Mouse (Mus musculus) 3134 (cell line): ENCODE results near the gene Acta1.
A peak's percentile ranks its signal among the peaks of the same experiment; 100 is the strongest.

Source experiments
- DNase-seq: peaks from one replicate; pipeline ENCODE4 v3.0.0-alpha.2; 2011; ENCODE audit warnings: low spot score; ENCODE audit not compliant: insufficient read length; ENCODE audit errors: extremely low read depth

The Acta1 gene

GRCm38 (mm10) chr8:123894502-123895097 lies at the start of gene Acta1:
Acta1 (minus strand) TSS chr8:123894751.
- DNase-seq: no peak

- DNase-seq: no peak
Observed at GRCm38 (mm10) chr8:123929026-123929425, 34.5 kb upstream of the Acta1 start.

DNA sequence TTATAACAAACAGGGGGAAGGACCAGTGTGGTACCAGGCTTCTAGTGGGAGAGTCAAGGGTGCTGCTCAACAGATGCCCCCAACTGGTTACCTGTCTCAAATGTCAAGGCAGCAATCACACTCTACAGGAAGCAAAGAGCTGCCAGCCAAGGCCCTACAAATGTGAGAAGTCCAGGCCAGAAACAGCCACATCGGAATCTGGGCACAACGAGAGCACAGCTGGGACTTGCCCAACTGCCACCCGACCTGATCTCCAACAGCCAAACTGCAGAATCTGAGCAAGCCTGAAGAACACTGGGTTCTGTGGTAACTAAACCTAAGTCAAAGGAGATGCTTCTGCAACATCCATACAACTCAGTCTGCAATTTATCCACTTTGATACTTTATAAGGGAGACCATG lies 31.1 kb upstream of the Acta1 start:
- DNase-seq: no peak

DNA sequence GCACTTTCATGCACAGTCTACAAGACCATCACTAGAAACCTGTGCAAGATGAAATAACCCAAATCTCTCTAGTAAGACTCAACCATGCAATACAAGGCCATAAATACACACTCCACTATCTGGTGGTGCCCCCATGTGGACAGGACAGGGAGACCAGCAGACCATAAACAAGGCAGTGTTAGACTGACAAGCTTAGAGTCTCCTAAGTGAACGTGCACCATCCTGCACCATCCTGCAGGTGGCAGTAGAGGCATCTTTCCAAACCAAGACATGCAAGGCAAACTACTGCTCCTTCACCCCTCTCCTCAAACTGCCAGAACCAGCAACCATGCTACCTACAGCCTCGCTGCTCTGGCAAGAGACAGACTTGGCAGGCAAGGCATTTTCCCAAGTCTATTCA lies 30.2 kb upstream of the Acta1 start:
- DNase-seq: peak; percentile 55

DNA sequence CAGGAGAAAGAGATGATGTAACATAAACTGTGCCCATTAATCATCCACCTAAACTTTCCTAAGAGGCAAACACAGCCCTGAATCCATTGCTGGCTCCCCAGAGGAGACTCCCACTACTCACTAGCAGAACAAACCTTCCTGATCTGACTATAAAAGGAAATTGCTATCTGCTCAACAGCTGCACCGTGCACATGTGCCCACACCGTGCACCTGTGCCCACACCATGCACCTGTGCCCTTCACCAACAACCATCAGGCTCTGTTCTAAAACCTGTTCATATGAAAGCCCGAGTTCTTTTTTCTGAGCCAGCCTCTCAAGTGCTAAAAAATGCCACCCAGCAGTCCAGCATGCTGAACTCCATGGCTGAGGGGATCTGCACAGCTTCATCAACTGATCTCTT lies 20.1 kb upstream of the Acta1 start:
- no peak for DNase-seq

GRCm38 (mm10) chr8:123912265-123912664 lies 17.7 kb upstream of the Acta1 start:
- DNase-seq: no peak

DNA sequence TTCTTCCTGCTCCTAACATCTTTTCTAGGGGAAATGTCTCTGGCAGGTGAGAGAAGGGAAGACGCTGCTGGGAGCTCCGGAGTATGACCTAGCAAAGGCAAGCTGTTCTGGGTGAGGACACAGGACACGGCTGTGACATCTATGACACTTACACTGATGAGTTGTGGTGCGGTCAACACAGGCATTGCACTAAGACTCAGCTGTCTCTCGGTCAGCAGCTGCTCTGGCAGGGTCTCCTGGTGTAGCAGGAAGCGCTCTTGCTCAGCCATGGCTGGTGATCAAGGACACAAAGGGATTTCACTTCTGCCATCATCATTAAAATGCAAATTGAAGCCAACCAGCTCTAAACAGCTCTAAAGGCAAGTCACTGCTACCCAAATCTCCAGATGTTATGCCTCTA lies 13.1 kb upstream of the Acta1 start:
- DNase-seq: no peak

GRCm38 (mm10) chr8:123902653-123903052 lies 8.1 kb upstream of the Acta1 start:
- no peak for DNase-seq

DNA sequence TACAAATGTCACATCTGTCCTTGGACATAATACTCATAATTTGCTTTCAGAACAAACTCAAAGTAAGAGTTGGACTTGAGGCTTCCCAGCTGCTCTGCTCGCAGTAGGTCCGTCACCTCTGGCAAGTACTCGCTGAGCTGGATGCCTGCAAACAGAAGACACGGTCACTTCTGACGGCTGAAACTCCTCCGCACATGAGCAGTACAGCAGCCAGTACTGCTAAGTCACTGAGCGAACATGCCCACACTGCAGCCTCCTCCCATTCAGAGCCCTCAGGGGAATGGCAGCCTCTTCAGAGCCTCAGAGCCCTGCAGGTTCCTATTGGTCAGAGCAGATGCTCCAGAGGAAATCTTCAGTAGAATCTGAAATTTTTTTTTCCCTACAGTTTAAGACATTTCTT lies 4.8 kb upstream of the Acta1 start:
- no peak for DNase-seq

DNA sequence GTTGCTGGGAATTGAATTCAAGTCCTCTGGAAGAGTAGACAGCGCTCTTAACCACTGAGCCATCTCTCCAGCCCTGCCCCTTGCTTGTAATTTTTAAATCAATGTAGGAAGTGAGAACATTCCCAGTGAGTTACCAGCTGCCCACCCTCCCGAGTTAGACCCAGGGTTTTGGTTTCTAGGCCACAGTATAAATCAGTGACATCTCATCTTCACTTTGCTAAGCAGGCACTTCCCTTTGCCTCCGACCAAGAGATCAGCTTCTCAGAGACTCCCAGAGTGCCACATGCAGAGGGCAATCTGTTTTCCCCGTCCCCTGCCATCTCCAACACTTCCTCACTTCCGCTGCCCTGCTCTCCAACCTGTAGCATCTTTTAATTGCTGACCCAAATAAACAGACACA lies 4.0 kb upstream of the Acta1 start:
- DNase-seq: no peak

- no peak for DNase-seq
Observed at GRCm38 (mm10) chr8:123896774-123897173, 2.2 kb upstream of the Acta1 start.

DNA sequence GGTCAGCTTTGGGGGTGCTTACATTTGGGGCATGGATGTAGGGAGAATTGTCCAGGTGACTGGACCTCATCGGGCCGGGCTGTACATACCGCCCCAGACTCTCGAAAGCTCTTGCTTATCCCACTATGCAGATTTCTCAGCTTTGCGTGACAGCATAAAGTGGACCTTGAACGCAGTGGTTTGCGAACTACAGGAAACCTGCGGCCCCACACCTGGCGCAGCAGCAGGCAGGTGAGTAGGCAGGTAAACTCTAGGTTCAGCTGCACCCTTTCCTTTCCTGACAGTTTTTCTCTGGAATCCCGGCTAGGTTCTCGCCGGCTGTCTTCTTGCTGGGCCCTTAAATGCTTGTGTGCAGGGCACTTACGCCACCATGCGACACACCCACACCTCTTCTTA lies 1.8 kb upstream of the Acta1 start:
- DNase-seq: no peak

- DNase-seq: no peak
Observed at GRCm38 (mm10) chr8:123895680-123896365, 1.3 kb upstream of the Acta1 start.

DNA sequence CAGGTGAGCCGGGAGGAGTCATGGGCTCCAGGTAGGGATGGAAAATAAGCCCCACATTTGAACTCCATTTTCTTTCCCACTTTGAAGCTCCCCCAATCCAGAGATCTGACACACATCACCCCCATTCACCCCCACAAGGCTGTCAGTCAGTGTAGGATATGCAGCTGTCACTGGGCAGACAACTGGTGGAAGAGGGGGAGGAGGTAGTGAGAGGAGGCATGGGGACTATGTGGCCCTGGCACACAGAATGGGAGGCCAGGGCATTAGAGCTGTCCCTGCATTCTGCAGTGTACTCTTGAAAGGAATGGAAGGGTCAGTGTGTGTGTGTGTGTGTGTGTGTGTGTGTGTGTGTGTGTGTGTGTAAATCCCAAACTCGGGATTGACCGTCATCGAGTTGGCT lies 679 bp upstream of the Acta1 start:
- no peak for DNase-seq

GRCm38 (mm10) chr8:123893413-123893812 lies 1.1 kb downstream of the Acta1 start:
- DNase-seq: no peak

DNA sequence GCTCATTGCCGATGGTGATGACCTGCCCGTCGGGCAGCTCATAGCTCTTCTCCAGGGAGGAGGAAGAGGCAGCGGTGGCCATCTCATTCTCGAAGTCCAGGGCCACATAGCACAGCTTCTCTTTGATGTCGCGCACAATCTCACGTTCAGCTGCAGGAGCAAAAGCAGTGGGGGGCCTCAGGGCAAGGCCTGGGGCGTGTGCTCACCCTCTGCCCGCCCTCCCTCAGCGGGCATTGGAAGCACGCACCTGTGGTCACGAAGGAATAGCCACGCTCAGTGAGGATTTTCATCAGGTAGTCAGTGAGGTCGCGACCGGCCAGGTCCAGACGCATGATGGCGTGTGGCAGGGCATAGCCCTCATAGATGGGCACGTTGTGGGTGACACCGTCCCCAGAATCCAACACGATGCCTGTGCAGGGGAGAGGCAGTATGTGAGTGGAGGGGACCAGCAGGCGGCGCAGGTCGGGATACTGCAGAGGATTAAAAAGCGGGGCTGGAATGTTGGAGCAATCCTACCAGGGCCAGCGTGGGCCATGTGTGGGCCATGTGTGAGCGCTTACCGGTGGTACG lies 1.9 kb downstream of the Acta1 start:
- DNase-seq: no peak

DNA sequence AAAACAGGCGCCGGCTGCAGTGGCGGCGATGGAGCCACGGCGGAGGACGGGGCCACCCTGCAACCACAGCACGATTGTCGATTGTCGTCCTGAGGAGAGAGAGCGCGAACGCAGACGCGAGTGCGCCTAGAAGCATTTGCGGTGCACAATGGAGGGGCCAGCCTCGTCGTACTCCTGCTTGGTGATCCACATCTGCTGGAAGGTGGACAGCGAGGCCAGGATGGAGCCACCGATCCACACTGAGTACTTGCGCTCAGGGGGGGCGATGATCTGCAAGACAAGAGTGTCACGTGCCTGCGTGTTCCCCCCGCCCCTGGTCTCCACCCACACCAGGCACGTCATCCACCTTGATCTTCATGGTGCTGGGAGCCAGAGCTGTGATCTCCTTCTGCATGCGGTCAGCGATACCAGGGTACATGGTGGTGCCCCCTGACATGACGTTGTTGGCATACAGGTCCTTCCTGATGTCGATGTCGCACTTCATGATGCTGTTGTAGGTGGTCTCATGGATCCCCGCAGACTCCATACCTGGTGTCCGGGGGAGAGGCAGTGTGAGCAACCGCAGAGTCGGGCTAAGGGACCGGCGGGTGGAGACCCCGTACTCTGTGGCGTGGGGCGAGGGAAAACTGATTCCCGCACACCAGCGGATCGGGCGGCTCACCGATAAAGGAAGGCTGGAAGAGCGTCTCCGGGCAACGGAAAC lies 2.5 kb downstream of the Acta1 start:
- no peak for DNase-seq

DNA sequence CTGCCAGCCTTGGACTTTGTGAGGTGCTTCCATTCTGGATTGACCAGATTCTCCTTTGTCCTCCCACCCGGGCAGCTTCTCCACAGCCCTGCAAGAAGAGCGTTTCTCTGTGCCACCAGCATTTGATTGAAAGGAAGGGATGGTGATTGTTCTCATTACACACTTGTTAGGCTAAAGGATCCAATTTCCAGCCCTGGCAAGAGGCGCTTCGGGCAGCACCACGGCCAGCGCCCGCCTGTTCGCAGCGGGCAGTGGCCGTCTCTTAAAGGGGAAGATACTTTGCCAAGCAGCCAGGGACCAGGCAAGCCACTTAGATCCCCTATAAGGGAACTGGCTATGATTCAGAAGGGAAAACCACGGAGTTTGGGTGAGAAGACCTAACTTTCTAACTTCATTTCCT lies 3.3 kb downstream of the Acta1 start:
- DNase-seq: peak; percentile 48

- DNase-seq: no peak
Observed at GRCm38 (mm10) chr8:123889797-123890196, 4.8 kb downstream of the Acta1 start.

- peak; percentile 45 for DNase-seq
Observed at GRCm38 (mm10) chr8:123887956-123888355, 6.6 kb downstream of the Acta1 start.

DNA sequence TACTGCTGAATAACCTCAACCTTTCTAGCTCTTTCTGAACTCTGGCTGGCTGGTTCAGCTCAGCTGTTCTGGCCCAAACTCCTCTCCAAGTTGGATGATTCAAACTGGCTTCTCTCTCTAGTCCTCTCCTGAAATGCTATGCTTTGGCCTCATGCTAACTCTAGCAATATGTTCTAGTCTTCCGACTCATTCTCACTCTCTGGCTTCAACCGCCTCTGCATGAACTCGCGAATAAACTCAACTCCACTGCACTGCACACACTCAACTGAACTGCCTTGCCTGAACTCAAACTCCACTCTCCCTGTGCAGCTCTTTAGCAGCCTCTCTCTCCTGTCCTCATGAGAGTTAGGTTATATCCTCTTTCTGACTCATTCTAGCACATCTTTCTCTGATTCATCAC lies 7.4 kb downstream of the Acta1 start:
- no peak for DNase-seq
